Mouse (Mus musculus) cerebellum, adult 11 months (tissue): ENCODE measurements around the gene Msantd1.
A peak's percentile ranks its signal among the peaks of the same experiment; 100 is the strongest.
"Not testable (repeated sequence)": the region's sequence is repeated elsewhere in the genome, so short reads cannot be mapped to it uniquely, and the experiment has no call there.

Experiments used
- DNase-seq: peaks from one replicate; pipeline ENCODE4 v3.0.0; 2022

Msantd1 gene

GRCm38 (mm10) chr5:34907910-34908725, at the start of gene Msantd1:
Gene Msantd1, plus strand, starts transcription at chr5:34908012.
- no peak for DNase-seq

DNA sequence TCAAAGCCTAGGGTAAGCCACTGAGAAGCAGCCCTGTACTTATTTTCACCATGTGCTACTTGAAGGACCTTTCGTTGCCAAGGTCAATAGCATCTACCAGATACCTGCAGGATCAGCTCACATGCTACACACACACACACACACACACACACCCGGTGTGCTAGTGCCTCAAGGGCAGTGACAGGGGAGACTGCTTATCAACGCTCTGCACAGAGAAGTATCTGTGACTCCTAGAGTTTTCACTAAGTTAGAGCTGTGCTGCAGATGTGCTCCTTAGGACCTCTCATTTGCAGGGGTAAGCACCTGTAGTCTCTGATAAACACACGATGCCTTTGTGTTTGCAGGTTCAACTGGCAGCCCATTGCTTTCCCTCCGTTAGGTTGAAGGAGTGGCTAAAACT, 42.4 kb upstream of the Msantd1 start:
- no peak for DNase-seq

DNA sequence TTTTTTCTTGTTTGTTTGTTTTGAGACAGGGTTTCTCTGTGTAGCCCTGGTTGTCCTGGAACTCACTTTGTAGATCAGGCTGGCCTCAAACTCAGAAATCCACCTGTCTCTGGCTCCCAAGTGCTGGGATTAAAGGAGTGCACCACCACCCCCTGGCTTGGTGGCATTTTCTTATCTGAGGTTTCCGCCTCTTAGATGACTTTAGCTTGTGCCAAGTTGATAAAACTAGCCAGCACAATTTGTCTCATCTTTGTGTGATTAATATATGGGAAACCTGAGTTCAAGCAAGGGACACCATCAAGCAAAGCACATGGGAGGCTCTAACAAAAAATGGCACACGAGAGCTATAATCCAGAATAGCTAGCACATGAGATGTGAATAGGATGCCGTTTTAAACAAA, 27.5 kb upstream of the Msantd1 start:
- not testable (repeated sequence) for DNase-seq

DNA sequence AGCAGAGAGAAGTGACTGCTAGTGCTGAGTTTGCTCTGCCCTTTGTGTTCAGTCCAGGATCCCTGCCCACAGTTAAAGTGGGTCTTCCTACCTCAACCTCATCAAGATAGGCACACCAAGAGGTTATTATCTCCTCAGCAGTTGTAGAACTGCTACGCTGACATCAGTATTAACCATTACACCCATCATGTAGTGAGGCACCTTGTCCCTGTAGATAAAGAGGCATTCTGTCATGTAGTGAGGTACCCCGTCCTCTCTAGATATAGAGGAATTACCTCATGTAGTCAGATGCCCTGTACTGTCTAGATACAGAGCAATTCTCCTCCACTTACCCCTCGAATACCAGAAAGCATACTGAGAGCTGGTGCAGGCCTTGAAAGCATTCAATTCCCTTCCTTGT, 26.8 kb upstream of the Msantd1 start:
- DNase-seq = no peak

DNA sequence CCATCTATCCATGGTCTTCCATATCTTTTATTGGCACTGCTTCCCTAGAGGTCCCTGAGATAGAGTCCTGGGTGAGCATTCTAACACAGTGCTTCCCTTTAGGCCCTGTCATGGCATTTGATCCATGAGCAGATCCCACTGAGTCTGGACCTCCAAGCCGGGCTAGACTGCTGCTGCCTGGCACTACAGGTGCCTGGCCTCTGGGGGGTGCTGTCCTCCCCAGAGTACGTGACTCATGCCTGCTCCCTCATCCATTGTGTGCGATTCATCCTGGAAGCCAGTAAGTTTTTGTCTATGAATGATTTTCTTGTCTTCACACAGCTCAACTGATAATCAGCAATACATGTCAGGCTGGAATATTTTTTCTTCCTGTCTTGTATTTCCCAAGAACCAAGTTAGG, 22.6 kb upstream of the Msantd1 start:
- DNase-seq = no peak

- DNase-seq = no peak
Observed at GRCm38 (mm10) chr5:34889252-34889651, 18.6 kb upstream of the Msantd1 start.

GRCm38 (mm10) chr5:34896697-34897453, 10.9 kb upstream of the Msantd1 start:
- DNase-seq = no peak

DNA sequence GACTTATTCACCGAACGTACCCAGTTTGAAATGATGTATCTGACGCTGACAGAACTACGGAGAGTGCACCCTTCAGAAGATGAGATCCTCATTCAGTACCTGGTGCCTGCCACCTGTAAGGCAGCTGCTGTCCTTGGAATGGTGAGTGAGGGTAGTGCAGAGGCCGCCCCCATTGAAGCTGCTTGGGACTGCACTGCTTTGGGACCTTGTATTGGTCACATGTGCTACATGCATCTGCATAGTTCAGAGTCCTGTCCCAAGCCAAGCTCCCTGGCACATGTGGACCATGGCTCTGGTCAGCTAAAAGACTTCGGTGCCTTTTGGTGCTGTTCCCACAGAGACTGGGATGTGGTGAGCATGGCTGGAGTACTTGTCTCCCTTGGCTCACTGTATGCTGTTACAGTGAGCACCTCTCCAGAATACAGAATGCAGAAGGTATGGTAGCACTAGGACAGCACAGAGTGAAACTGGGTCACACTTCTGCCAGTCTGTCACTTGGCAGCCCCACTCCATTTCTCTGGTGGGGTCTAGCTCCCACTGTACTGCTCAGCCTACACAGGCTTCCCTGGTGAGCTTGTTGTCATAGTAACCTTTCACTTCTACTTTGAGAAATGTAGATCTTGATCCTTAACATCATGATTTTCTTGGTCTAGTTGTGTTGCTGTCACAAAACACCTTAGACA, 7.9 kb upstream of the Msantd1 start:
- no peak for DNase-seq

DNA sequence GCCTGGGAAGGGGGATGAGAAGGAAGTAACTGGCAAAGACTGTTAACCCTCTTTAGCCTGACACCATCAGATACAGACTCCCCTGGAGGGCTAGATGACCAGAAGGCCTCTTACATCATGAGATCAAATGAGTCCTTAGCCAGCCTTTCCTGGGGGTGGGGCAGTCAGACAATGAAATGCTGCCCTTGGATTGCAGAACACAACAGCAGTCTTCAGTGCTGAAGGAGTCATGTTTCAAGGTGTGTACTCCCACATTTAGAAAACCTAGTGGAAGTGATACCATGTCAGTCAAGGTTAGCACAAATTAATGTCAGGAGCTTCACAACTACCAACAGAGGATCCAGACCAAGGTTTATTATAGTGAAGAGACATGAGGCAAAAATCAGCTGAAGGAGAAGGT, 5.4 kb upstream of the Msantd1 start:
- no peak for DNase-seq

DNA sequence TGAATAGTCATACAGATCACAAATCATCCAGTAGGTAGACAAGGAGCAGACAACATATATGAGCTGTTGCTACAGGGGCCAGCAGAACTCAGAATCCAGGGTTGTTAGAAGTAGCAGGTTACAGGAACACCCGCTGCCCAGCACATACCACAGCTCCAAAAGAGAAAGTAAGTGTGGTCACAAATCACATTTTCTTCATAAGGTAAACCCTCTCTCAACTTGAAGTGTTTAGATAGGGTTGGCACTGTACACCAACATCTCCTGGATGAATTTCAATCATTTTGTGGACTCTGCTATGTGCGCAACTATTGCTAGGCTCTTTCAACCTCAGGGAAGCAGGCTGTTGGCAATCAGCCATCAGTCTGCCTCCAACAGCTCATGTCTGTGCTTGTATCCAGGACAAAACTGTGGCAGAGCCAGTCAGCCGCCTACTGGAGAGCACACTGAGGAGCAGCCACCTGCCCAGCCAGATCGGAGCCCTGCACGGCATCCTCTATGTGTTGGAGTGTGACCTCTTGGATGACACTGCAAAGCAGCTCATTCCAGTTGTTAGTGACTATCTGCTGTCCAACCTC, 4.9 kb upstream of the Msantd1 start:
- DNase-seq = peak; percentile 77

DNA sequence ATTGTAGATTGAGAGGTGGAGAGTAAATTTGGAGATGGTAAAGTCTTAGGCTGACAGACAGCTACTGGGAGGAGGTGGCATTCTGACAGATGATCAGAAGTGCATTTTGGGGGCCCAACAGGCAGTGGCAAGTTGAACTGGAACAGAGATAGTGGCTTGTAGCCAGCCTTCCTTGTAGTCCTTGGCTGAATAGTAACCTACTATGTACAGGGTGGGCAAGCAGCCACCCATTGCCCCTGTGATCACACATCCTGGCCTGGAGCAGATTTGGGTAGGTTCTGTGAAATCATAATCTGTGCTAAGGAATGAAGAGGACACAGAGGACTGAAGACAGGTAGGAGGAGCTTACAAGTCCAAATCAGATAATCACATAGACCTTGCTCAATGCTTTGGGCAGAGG, 3.4 kb upstream of the Msantd1 start:
- no peak for DNase-seq

- no peak for DNase-seq
Observed at GRCm38 (mm10) chr5:34907230-34907629, 582 bp upstream of the Msantd1 start.

DNA sequence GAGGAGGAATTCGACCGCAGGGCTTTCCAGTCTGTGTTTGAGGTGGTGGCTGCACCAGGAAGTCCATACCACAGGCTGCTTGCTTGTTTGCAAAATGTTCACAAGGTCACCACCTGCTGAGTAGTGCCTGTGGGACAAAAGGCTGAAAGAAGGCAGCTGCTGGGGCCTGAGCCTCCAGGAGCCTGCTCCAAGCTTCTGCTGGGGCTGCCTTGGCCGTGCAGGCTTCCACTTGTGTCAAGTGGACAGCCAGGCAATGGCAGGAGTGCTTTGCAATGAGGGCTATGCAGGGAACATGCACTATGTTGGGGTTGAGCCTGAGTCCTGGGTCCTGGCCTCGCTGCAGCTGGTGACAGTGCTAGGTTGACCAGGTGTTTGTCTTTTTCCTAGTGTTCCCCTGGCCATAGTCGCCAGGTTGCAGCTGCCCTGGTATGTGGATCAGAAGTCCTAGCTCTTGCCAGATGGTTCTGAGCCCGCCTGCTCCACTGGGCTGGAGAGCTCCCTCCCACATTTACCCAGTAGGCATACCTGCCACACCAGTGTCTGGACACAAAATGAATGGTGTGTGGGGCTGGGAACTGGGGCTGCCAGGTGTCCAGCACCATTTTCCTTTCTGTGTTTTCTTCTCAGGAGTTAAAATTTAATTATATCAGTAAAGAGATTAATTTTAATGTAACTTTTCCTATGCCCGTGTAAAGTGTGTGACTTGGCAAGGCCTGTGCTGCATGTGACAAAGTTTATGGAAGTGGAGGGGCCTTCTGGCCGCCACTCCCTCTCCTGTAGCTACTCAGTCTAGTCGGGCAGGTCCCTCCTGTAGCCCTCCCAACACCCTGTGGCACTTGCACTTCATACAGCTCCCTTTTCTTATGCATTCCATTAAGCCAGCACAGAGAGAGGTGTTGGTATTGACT, 1.2 kb downstream of the Msantd1 start:
- no peak for DNase-seq

DNA sequence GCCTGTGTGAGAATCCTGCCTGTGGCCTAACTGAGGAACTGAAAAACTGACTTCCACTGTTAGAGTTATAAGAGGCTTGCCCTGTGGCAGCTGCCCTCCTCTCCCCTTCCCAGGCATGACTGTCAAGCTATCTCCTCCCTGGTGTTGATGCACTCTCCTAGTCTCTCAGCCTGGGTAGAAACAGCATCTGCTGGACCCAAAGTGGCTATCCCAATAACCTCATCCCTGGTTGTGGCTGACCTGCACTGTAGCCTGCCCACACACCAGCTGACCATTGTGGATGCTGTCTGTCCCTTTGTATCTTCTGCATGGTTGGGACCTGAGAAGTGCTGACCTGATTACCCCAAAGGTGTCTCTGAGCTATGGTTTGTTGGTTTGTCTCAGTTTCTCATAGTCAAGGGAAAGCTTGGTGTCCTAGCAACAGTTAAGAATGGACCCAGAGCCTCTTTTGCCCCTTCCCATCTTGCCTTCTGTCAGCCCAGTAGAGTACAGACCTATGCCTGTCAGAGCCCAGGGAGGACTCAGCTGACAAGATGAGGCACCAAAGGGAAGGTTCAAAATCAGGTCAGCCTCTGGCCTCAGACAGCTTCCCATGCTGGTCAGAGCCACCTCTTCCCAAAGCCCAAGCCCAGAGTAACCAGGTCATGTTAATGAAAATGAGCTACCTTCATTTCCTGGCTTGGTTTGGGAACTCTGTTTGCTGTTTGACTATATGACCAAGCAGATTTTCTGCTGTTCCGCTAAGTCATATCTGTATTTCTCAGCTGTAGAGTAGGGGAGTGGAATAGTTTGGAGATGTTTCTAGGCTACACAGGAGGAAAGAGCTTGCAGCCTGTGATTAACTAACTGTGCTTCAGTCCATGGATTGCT, 2.1 kb downstream of the Msantd1 start:
- no peak for DNase-seq

GRCm38 (mm10) chr5:34910504-34910815, 2.6 kb downstream of the Msantd1 start:
- no peak for DNase-seq

DNA sequence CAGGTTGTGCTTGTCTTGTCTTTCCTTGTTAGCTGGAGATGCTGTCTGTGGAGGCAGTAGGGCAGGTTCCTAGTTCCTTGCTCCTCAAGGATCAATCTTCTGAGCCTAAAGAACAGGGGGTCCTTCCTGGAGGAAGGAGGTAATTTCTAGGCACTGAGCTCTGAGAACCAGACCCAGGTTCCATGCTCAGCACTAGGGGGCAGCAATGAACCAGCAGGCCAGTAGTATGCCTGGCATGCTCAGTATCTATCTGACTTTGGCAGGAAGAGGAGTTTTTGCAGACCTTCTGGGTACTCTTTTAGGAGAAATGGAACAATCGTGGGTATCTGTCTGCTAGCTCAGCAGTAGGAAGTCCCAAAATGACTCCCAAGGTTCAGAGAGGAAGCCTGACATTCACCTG, 8.0 kb downstream of the Msantd1 start:
- peak; percentile 43 for DNase-seq

DNA sequence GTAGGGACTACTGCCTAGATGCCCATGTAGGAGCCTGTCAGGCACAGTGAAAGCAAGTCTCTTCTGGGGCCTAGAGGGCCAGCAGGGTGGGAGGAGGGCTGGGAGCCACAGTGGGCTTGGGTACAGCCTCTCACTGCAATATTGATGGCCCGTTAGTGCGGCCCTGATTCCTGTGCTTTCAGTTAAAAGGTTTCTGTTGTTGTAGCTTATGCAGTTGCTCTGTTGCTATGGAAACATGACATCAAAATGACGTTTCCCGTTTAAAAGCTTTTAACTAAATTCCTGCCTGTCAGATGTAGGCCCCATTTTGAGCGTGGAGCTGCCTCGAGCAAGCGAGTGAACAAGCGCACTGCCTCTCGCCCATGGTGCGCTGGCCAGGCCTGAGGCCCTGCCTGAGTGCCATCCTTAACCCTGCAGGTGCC, 9.4 kb downstream of the Msantd1 start:
- DNase-seq = no peak

DNA sequence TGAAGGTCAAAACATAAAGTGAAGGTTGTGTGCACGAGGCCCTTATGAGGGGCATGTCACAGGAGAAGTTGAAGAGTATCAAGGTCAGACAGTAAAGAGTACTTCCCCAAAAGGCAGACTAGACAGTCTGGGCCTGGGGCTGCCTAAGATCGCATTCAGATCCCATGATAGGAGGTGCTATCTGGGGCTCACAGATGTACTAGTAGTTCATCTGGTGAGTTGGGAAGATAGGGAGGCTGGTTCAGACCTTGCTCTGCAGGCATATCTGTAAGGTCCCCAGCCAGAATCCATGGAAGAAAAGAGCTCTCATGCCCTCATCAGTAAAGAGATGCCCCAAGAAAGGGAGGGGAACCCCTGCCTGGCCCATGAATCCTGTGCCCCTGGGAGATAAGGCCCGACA, 11.0 kb downstream of the Msantd1 start:
- no peak for DNase-seq

- DNase-seq = no peak
Observed at GRCm38 (mm10) chr5:34922531-34922930, 14.7 kb downstream of the Msantd1 start.

DNA sequence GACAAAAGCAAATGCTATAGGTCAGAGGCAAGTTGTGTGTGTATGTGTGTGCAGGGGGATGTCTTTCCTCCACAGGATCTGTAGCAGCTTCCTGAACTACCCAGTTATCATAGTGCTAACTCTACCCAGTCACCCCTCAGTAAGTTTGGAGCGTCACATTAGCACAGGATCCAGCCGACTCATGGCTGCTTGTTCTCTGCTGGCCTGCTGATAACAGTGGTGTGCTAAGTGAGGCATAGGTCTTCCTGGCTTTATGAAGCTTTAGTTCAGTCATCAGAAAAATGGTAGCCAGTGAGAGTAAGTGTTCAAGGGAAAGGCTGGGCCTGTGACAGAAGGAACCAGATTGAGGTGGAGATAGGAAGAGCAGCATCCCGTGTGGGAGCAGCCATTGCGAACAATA, 16.1 kb downstream of the Msantd1 start:
- DNase-seq = no peak

GRCm38 (mm10) chr5:34924519-34924918, 16.7 kb downstream of the Msantd1 start:
- no peak for DNase-seq
